Mouse (Mus musculus) midbrain, embryonic 14.5 days (tissue): Measurements from ENCODE around the gene Crebbp. TPM values are rescaled to one million over a fixed set of nuclear protein-coding genes. Genes with fewer than 3 reads are reported as not detected.
"Not testable (repeated sequence)": the region's sequence is repeated elsewhere in the genome, so short reads cannot be mapped to it uniquely, and the experiment has no call there.

ENCODE experiments used
- ATAC-seq: fragments of 200-750 bp; cut with Nextera tagmentation; 2 replicates; pipeline ENCODE4 v1.8.0; 2017; ENCODE audit warnings: moderate number of reproducible peaks, moderate library complexity; ENCODE audit not compliant: low FRiP score, low TSS enrichment
- DNase-seq: peaks from one replicate; pipeline ENCODE4 v3.0.0-alpha.2; 2015
- H3K27ac ChIP-seq: fragments of 300-500 bp; sonication (generic); replicated peaks from 2 replicates; pipeline ENCODE4 v1.5.1; 2014; ENCODE audit warnings: mild to moderate bottlenecking, low read depth, low read length, moderate library complexity
- H3K27me3 ChIP-seq: fragments of 300-500 bp; sonication (generic); 2 replicates; pipeline ENCODE4 v1.6.1; 2014; ENCODE audit warnings: low read length, control low read depth, mixed read lengths; ENCODE audit not compliant: control insufficient read depth, insufficient read depth
- H3K36me3 ChIP-seq: fragments of 300-500 bp; sonication (generic); 2 replicates; pipeline ENCODE4 v1.6.1; 2014; ENCODE audit warnings: low read length, control low read depth; ENCODE audit not compliant: control insufficient read depth, insufficient read depth
- H3K4me1 ChIP-seq: fragments of 300-500 bp; sonication (generic); 2 replicates; pipeline ENCODE4 v1.6.1; 2014; ENCODE audit warnings: mild to moderate bottlenecking, antibody characterized with exemption, low read length, control low read depth; ENCODE audit not compliant: control insufficient read depth, insufficient read depth
- H3K4me2 ChIP-seq: fragments of 300-500 bp; sonication (generic); 2 replicates; pipeline ENCODE4 v1.6.1; 2014; ENCODE audit warnings: mild to moderate bottlenecking, low read length, moderate library complexity
- H3K4me3 ChIP-seq: fragments of 300-500 bp; sonication (generic); replicated peaks from 2 replicates; pipeline ENCODE4 v1.5.1; 2014; ENCODE audit warnings: low read depth, low read length
- H3K9ac ChIP-seq: fragments of 300-500 bp; sonication (generic); replicated peaks from 2 replicates; pipeline ENCODE4 v1.6.1; 2014; ENCODE audit warnings: mild to moderate bottlenecking, low read length, moderate library complexity
- H3K9me3 ChIP-seq: fragments of 300-500 bp; sonication (generic); 2 replicates; pipeline ENCODE4 v1.6.1; 2016; ENCODE audit warnings: low read length, control low read depth, mixed read lengths; ENCODE audit not compliant: control insufficient read depth
- WGBS: fragments of 180-500 bp; shearing (Covaris S2); extraction: QIAGEN DNeasy Blood & Tissue Kit; methylation state at CpG from one replicate; pipeline ENCODE4 v1.1.7; 2014; 5-methylcytosine and 5-hydroxymethylcytosine counted together
- polyA plus RNA-seq: library from polyadenylated mRNA; unstranded; fragments of >200 nt; fragmentation: Nextera tagmentation; extraction: Ambion mirVana; gene quantifications from 2 replicates; pipeline ENCODE4 v1.2.1, GENCODE M21; 2014

Gene Crebbp
- polyA plus RNA-seq, 1 experiment from 2014 or later: 48.7 TPM

GRCm38 (mm10) chr16:4079656-4080055, 134.1 kb downstream of the Crebbp start:
- no peak overlapping the region for H3K27ac ChIP-seq
- H3K9me3 ChIP-seq: no peaks in the 10 kb centered on the region
- WGBS: 74% methylated on average over 1 of the region's 1 CpGs
- no peak for DNase-seq
- H3K4me3 ChIP-seq: no peak overlapping the region
- H3K9ac ChIP-seq: no peak overlapping the region
- ATAC-seq: no peak
- no peaks in the 10 kb centered on the region for H3K27me3 ChIP-seq
- H3K4me1 ChIP-seq: peaks cover 7% of the 10 kb centered on the region
- H3K36me3 ChIP-seq: peaks cover 26% of the 10 kb centered on the region
- no peak overlapping the region for H3K4me2 ChIP-seq

- not testable (repeated sequence) for ATAC-seq, H3K4me1 ChIP-seq, H3K9me3 ChIP-seq, H3K27me3 ChIP-seq, H3K27ac ChIP-seq, DNase-seq, H3K9ac ChIP-seq
- Histone ChIP-seq H3K4me3 (peak overlapping the region; percentile 81), H3K36me3 (peaks cover 14% of the 10 kb centered on the region), H3K4me2 (peak overlapping the region; percentile 69)
- 67% methylated on average over 10 of the region's 10 CpGs for WGBS
These were observed 135.5 kb downstream of the Crebbp start for GRCm38 (mm10) chr16:4078302-4078701.

DNA sequence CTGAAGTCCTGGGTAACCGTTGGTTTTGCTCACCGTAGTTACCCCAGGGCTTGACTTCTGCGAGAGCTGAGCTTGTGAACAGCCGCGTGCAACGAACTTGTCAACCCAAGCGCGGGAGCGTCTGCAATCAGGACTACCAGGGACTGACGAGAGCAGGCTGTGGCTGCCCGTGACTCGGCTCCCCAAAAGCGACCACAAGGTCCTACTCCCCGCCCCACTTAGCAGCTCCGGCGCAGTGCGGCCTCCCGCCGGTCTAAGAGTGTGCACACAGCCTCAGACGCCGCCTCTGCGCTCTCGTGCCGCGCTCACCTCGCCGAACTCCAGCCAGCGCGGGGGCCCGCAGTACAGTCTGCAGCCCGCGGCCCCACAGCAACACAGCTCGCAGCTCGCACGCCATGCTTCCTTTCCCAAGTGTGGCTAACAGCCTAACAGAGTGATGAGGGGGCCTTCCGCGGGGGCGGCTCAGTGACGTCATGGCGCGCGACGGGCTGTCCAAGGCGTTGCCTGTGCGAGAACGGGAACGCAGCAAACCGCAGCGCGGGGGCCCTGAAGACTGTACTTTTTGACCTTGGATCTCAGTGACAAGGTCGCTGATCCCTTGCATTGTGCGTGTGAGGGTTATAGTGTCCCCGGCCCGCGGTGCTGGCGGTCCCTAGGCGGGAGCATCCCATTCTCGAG, 136.3 kb downstream of the Crebbp start, which contains the start of gene Trap1:
Gene Trap1 (minus strand): TSS at position 444 of the 678 bp plus-strand sequence.
- Histone ChIP-seq H3K4me2 (peak within 1 kb of the TSS; percentile 69), H3K9ac (peak within 1 kb of the TSS; percentile 73), H3K27ac (peak within 1 kb of the TSS; percentile 84), H3K4me3 (peak within 1 kb of the TSS; percentile 81), H3K36me3 (peaks cover 10% of the 10 kb centered on the region; the same call in 1 of the 2 replicates), H3K4me1 (peaks cover 7% of the 10 kb centered on the region), H3K27me3 (no peaks in the 10 kb centered on the region), H3K9me3 (no peaks in the 10 kb centered on the region)
- WGBS: under 1% methylated on average over 58 of the region's 58 CpGs
- DNase-seq: peak; percentile 93
- ATAC-seq: peak; percentile 96

DNA sequence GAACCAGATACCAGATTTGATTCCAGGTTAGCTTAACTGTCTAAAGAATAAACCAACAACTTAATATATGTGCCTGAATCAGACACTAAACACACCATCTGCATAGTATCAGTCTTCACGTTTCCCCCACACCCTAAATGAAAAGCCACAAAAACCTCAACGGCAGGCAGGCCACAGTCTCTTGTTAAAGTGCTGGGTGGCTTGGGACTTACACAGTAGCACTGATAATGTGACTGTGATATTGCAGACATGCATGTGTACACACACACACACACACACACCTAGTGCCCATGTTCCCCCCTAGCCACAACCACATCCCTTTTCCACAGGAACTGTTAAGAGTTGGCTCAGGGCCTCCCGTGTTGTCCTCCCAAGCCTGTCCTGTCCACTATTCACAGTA, 139.0 kb downstream of the Crebbp start:
- WGBS: 88% methylated on average over 3 of the region's 3 CpGs
- DNase-seq (no peak), ATAC-seq (no peak)
- peaks cover 7% of the 10 kb centered on the region for H3K4me1 ChIP-seq
- H3K27me3 ChIP-seq: no peaks in the 10 kb centered on the region
- H3K4me3 ChIP-seq: no peak overlapping the region
- no peaks in the 10 kb centered on the region for H3K9me3 ChIP-seq
- H3K27ac ChIP-seq: no peak overlapping the region
- H3K4me2 ChIP-seq: no peak overlapping the region
- H3K9ac ChIP-seq: no peak overlapping the region
- no peaks in the 10 kb centered on the region for H3K36me3 ChIP-seq

DNA sequence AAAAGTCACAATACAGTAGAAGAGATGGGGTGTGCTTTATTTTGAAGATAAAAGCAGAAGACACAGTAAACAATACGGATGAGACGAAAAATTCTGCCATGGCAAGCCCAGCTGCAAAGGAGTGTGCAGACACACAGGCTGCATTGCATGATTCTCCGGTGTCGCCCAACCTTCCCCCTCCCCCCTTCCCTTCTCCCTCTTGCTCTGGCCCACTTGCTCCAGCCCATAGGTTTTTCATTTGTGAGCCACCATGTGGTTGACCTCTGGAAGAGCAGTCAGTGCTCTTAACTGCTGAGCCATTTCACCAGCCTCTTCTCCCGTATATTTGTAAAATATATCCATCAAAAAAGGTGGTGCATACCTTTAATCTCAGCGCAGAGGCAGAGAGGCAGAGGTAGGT, 139.5 kb downstream of the Crebbp start:
- Histone ChIP-seq H3K4me3 (no peak overlapping the region), H3K4me1 (peaks cover 7% of the 10 kb centered on the region), H3K9ac (no peak overlapping the region), H3K36me3 (no peaks in the 10 kb centered on the region), H3K27ac (no peak overlapping the region), H3K27me3 (no peaks in the 10 kb centered on the region), H3K4me2 (no peak overlapping the region), H3K9me3 (no peaks in the 10 kb centered on the region)
- WGBS: 75% methylated on average over 6 of the region's 6 CpGs
- ATAC-seq (no peak), DNase-seq (no peak)

DNA sequence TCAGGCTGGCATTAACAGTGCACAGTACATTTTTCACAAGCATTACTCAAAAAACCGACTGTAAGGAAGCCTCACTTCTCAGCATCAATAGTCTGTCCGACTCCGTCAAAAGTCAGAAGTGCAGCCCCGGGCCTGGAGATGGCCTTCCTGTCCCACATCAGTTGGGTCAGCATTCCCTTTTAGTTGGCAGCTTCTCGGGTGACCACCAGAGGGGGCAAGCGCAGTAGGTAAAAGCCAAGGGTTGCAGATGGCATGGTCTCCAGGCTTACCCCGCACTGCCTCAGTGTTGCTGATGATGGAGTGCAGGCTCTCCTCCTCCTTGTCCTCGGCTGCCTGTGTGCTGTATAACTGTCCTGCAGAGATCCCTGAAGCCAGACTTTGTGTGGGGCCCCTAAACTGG, 145.2 kb downstream of the Crebbp start:
- Histone ChIP-seq H3K9ac (no peak overlapping the region), H3K36me3 (peaks cover 45% of the 10 kb centered on the region), H3K27ac (no peak overlapping the region), H3K4me3 (no peak overlapping the region), H3K4me2 (no peak overlapping the region), H3K27me3 (no peaks in the 10 kb centered on the region), H3K9me3 (no peaks in the 10 kb centered on the region), H3K4me1 (no peaks in the 10 kb centered on the region)
- WGBS: 62% methylated on average over 8 of the region's 8 CpGs
- DNase-seq (peak; percentile 70), ATAC-seq (no peak)

- Histone ChIP-seq H3K4me1 (no peaks in the 10 kb centered on the region), H3K27me3 (no peaks in the 10 kb centered on the region), H3K4me3 (no peak overlapping the region), H3K9ac (no peak overlapping the region), H3K27ac (no peak overlapping the region), H3K4me2 (no peak overlapping the region), H3K36me3 (peaks cover 77% of the 10 kb centered on the region), H3K9me3 (no peaks in the 10 kb centered on the region)
- WGBS: 97% methylated on average over 4 of the region's 4 CpGs
- no peak for DNase-seq
- ATAC-seq: no peak
These were observed 148.9 kb downstream of the Crebbp start for GRCm38 (mm10) chr16:4064945-4065344.

DNA sequence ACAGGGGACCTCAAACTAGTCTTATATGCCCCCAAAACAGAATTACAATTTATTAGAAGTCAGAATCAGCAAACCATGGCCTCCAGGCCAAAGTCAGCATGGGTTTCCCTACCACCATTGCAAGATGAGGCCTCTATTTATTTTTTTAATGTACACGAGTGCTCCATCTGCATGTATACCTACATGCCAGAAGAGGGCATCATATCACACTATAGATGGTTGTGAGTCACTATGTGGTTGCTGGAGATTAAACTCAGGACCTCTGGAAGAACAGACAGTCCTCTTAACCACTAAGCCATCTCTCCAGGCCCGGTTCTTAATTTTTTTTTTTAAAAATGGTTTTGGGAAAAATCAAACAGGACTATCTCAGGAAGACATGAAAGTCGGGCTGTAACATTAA, 160.0 kb downstream of the Crebbp start:
- no peak for ATAC-seq
- Histone ChIP-seq H3K4me1 (no peaks in the 10 kb centered on the region), H3K27me3 (no peaks in the 10 kb centered on the region), H3K36me3 (peaks cover 75% of the 10 kb centered on the region), H3K4me3 (no peak overlapping the region), H3K27ac (no peak overlapping the region), H3K9me3 (no peaks in the 10 kb centered on the region), H3K9ac (no peak overlapping the region), H3K4me2 (no peak overlapping the region)
- WGBS: 90% methylated on average over 3 of the region's 3 CpGs
- no peak for DNase-seq

GRCm38 (mm10) chr16:4052601-4053000, 161.2 kb downstream of the Crebbp start:
- no peak overlapping the region for H3K4me3 ChIP-seq
- DNase-seq (no peak), ATAC-seq (no peak)
- no peak overlapping the region for H3K27ac ChIP-seq
- H3K4me1 ChIP-seq: no peaks in the 10 kb centered on the region
- H3K36me3 ChIP-seq: peaks cover 78% of the 10 kb centered on the region
- no peak overlapping the region for H3K9ac ChIP-seq
- no peaks in the 10 kb centered on the region for H3K9me3 ChIP-seq
- no peaks in the 10 kb centered on the region for H3K27me3 ChIP-seq
- H3K4me2 ChIP-seq: no peak overlapping the region
- 91% methylated on average over 4 of the region's 4 CpGs for WGBS
